Mouse (Mus musculus) erythroid progenitor cell, adult 5-6 weeks (primary cell): Measurements from ENCODE around the gene 1110059E24Rik. TPM values are rescaled to one million over a fixed set of nuclear protein-coding genes. Genes with fewer than 3 reads are reported as not detected.

ENCODE experiments used
- total RNA-seq, 2 experiments: library from RNA; stranded (forward) in 1 of 2; stranded (reverse) in 1 of 2; fragments of 150-400 nt in 1 of 2; fragments of 186-747, 209-891 nt in 1 of 2; gene quantifications; 2 replicates each; pipeline versions ENCODE4 v1.2.3 to v1.2.4; 2015 to 2017; ENCODE audit warnings: low replicate concordance in 2 of 2

1110059E24Rik gene
- total RNA-seq, 2 experiments from 2014 or later: 4.7 to 10.9 TPM

Other genes with a start within 250 kb of the 1110059E24Rik start
- gene Gda, start 179.5 kb downstream of the 1110059E24Rik start, total RNA-seq (2015; ENCODE audit: low replicate concordance): 60.9 and 78.0 TPM in 2 replicates
- 103 and 106 TPM in 2 replicates for gene Gda, start 179.5 kb downstream of the 1110059E24Rik start, total RNA-seq (2017; ENCODE audit: low replicate concordance)
- 14.8 and 28.9 TPM in 2 replicates for gene Abhd17b, start 209 bp upstream of the 1110059E24Rik start, total RNA-seq (2015; ENCODE audit: low replicate concordance)
- 7.2 and 10.0 TPM in 2 replicates for gene Abhd17b, start 209 bp upstream of the 1110059E24Rik start, total RNA-seq (2017; ENCODE audit: low replicate concordance)
- 1.7 and 2.2 TPM in 2 replicates for gene Cemip2, start 125.4 kb upstream of the 1110059E24Rik start, total RNA-seq (2015; ENCODE audit: low replicate concordance)
- 3.3 and 3.8 TPM in 2 replicates for gene Cemip2, start 125.4 kb upstream of the 1110059E24Rik start, total RNA-seq (2017; ENCODE audit: low replicate concordance)